Mouse (Mus musculus) midbrain, postnatal 0 days (tissue): ENCODE data around the gene Slit3. TPM values are rescaled to one million over a fixed set of nuclear protein-coding genes. Genes with fewer than 3 reads are reported as not detected.

ENCODE experiments used
- ATAC-seq: fragments of 200-750 bp; cut with Nextera tagmentation; 2 replicates; pipeline ENCODE4 v1.8.0; 2017; ENCODE audit warnings: moderate number of reproducible peaks, mild to moderate bottlenecking, moderate TSS enrichment, moderate library complexity; ENCODE audit not compliant: low FRiP score
- DNase-seq: peaks from one replicate; pipeline ENCODE4 v3.0.0-alpha.2; 2015; ENCODE audit warnings: low spot score
- H3K27ac ChIP-seq: fragments of 300-500 bp; sonication (generic); 2 replicates; pipeline ENCODE4 v1.5.1; 2014; ENCODE audit warnings: low read depth, mild to moderate bottlenecking, low read length, mixed read lengths
- H3K27me3 ChIP-seq: fragments of 300-500 bp; sonication (generic); 2 replicates; pipeline ENCODE4 v1.6.1; 2014; ENCODE audit warnings: low read length, control low read depth, mixed read lengths; ENCODE audit not compliant: insufficient read depth
- H3K36me3 ChIP-seq: fragments of 300-500 bp; sonication (generic); 2 replicates; pipeline ENCODE4 v1.6.1; 2014; ENCODE audit warnings: low read length, control low read depth, mixed read lengths; ENCODE audit not compliant: insufficient read depth
- H3K4me1 ChIP-seq: fragments of 300-500 bp; sonication (generic); 2 replicates; pipeline ENCODE4 v1.6.1; 2014; ENCODE audit warnings: mild to moderate bottlenecking, control low read depth, antibody characterized with exemption, low read length, mixed read lengths; ENCODE audit not compliant: insufficient read depth
- H3K4me2 ChIP-seq: fragments of 300-500 bp; sonication (generic); 2 replicates; pipeline ENCODE4 v1.6.1; 2014; ENCODE audit warnings: low read depth, mild to moderate bottlenecking, low read length, mixed read lengths; ENCODE audit not compliant: poor library complexity, severe bottlenecking
- H3K4me3 ChIP-seq: fragments of 300-500 bp; sonication (generic); 2 replicates; pipeline ENCODE4 v1.5.1; 2014; ENCODE audit warnings: low read depth, mild to moderate bottlenecking, low read length, moderate library complexity
- H3K9ac ChIP-seq: fragments of 300-500 bp; sonication (generic); replicated peaks from 2 replicates; pipeline ENCODE4 v1.6.1; 2014; ENCODE audit warnings: mild to moderate bottlenecking, low read length, moderate library complexity, mixed read lengths; ENCODE audit not compliant: poor library complexity, severe bottlenecking
- H3K9me3 ChIP-seq: fragments of 300-500 bp; sonication (generic); 2 replicates; pipeline ENCODE4 v1.6.1; 2016; ENCODE audit warnings: low read length, control low read depth
- CTCF ChIP-seq: IDR thresholded peaks from 2 replicates; pipeline ENCODE4 v1.5.1; 2016; ENCODE audit warnings: antibody characterized with exemption, mild to moderate bottlenecking
- WGBS: fragments of 180-500 bp; shearing (Covaris S2); extraction: QIAGEN DNeasy Blood & Tissue Kit; methylation state at CpG from one replicate; pipeline ENCODE4 v1.1.7; 2014; 5-methylcytosine and 5-hydroxymethylcytosine counted together
- microRNA counts: library from miRNA; unstranded; fragments of <30 nt; microRNA quantifications from one replicate; lab custom pipeline; 2015
- microRNA-seq: library from miRNA; unstranded; fragments of <30 nt; microRNA quantifications from one replicate; pipeline ENCODE4, GENCODE M21; 2016; ENCODE audit warnings: borderline number of aligned reads
- polyA plus RNA-seq: library from polyadenylated mRNA; unstranded; fragments of >200 nt; fragmentation: Nextera tagmentation; extraction: Ambion mirVana; gene quantifications from 2 replicates; pipeline ENCODE4 v1.2.1, GENCODE M21; 2015
- total RNA-seq: library from RNA; depleted of rRNA; stranded (reverse); fragments of >200 nt; gene quantifications from 2 replicates; pipeline ENCODE4 v1.2.3, GENCODE M21; 2014

The Slit3 gene
- total and polyA plus RNA-seq, 2 experiments from 2014 or later, result 3.6 to 7.7 TPM

- no peak overlapping the region for H3K4me2 ChIP-seq
- DNase-seq (no peak), ATAC-seq (no peak)
- no peaks in the 10 kb centered on the region for H3K27me3 ChIP-seq
- H3K4me3 ChIP-seq, result no peak overlapping the region
- H3K36me3 ChIP-seq, result no peaks in the 10 kb centered on the region
- 75% methylated on average over 4 of the region's 4 CpGs for WGBS
- H3K27ac ChIP-seq, result no peak overlapping the region
- no peak overlapping the region for H3K9ac ChIP-seq
- no peaks in the 10 kb centered on the region for H3K9me3 ChIP-seq
- no peaks in the 10 kb centered on the region for H3K4me1 ChIP-seq
- no peak for TF ChIP-seq CTCF
Measured at GRCm38 (mm10) chr11:35754906-35755418, 633.9 kb downstream of the Slit3 start.

DNA sequence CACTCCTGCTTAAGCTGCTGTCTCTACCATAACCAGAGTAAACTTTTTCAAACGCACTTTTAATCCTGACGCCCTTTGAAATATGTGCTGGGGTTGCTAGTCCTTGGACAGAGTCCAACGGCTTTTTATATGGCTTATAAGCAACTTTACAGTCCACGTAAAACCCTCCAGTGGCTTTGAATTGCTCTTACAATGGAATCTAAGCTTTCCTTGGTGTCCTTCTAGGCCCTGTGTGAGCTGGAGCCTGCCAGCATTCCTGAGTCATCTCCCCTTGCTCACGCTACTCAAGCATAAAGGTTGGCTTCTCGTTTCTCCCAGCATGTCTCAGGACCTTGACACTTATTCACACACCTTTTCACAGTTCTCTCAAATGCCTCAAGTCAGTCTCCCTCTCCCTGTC lies 634.5 kb downstream of the Slit3 start:
- WGBS, result 42% methylated on average over 6 of the region's 6 CpGs
- H3K4me2 ChIP-seq, result no peak overlapping the region
- H3K4me3 ChIP-seq, result no peak overlapping the region
- TF ChIP-seq CTCF, result no peak
- no peaks in the 10 kb centered on the region for H3K9me3 ChIP-seq
- DNase-seq (no peak), ATAC-seq (no peak)
- no peaks in the 10 kb centered on the region for H3K27me3 ChIP-seq
- H3K36me3 ChIP-seq, result no peaks in the 10 kb centered on the region
- H3K27ac ChIP-seq, result no peak overlapping the region
- no peaks in the 10 kb centered on the region for H3K4me1 ChIP-seq
- H3K9ac ChIP-seq, result no peak overlapping the region

DNA sequence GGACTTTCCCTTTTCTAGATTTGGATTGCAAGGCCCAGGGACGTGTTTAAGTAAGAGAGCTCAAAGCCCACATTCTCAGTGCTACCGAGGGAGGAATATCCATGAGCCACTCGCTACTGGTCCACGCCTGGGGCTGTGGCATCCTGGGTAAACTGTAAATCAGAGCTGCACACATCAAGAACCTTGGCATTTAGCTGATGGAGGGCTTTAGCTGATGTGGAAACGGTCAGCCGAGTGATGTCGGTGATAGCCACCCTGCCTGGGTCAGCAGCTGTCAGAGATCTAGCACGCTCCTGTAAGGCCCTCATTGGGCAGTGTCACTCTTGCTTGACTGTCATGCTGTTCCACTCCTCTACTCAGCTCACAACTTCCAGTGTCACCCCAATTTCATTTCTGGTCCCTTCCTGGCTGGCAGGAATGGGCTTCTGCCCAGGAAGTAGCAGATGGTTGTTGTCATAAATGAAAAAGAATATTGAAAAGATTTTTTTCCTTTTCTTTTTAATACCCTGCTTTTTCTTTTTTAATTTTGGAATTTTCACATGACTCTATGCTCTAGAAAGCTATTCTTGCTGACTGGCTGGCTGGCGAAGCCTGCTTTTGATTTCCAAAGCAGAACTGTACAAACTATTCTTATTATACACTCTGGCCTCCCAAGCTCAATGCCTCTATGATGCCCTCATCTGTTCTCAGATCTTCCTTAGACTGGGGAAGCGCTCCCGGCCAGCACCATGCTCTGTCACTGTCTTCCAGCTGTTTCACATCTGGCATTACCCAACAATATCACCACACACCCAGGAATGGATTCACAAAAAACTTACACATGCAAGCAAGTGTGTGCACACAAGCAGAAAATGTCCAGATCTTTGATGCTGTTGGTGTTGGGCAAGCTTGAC lies 635.6 kb downstream of the Slit3 start:
- Histone ChIP-seq H3K27me3 (no peaks in the 10 kb centered on the region), H3K9me3 (no peaks in the 10 kb centered on the region), H3K9ac (no peak overlapping the region), H3K4me1 (no peaks in the 10 kb centered on the region), H3K4me3 (no peak overlapping the region), H3K27ac (no peak overlapping the region), H3K36me3 (no peaks in the 10 kb centered on the region), H3K4me2 (no peak overlapping the region)
- WGBS, result 83% methylated on average over 11 of the region's 11 CpGs
- no peak for DNase-seq
- no peak for TF ChIP-seq CTCF
- no peak for ATAC-seq

MicroRNAs within 50 kb of the gene (microRNA counts, 519-probe panel; counts per million panel counts)
- microRNA mmu-miR-218 (lab: Ali Mortazavi, UCI), result 5,410 counts per million, percentile 94 among the panel's probes with 10 or more counts

Small RNAs within 50 kb of the gene (microRNA-seq; reads per million reads assigned to microRNA genes)
- gene Mir218-2, result 75.1 reads per million, percentile 41 among the genes with 10 or more reads in this experiment
